Mouse (Mus musculus) lung, embryonic 16.5 days (tissue): ENCODE measurements around the gene Stox2. TPM values are rescaled to one million over a fixed set of nuclear protein-coding genes. Genes with fewer than 3 reads are reported as not detected.

Experiments
- ATAC-seq: fragments of 200-750 bp; cut with Nextera tagmentation; 2 replicates; pipeline ENCODE4 v1.8.0; 2017; ENCODE audit warnings: low read depth, mild to moderate bottlenecking, moderate library complexity
- H3K27ac ChIP-seq: fragments of 300-500 bp; sonication (generic); 2 replicates; pipeline ENCODE4 v1.5.1; 2014; ENCODE audit warnings: mild to moderate bottlenecking, control low read depth, low read length
- H3K27me3 ChIP-seq: fragments of 300-500 bp; sonication (generic); 2 replicates; pipeline ENCODE4 v1.6.1; 2014; ENCODE audit warnings: low read depth, low read length, mixed read lengths; ENCODE audit not compliant: control insufficient read depth, insufficient read depth
- H3K36me3 ChIP-seq: fragments of 300-500 bp; sonication (generic); 2 replicates; pipeline ENCODE4 v1.6.1; 2014; ENCODE audit warnings: low read length; ENCODE audit not compliant: control insufficient read depth, insufficient read depth
- H3K4me1 ChIP-seq: fragments of 300-500 bp; sonication (generic); replicated peaks from 2 replicates; pipeline ENCODE4 v1.6.1; 2014; ENCODE audit warnings: low read length, mixed read lengths; ENCODE audit not compliant: control insufficient read depth, insufficient read depth
- H3K4me2 ChIP-seq: fragments of 300-500 bp; sonication (generic); 2 replicates; pipeline ENCODE4 v1.6.1; 2014; ENCODE audit warnings: low read depth, low read length, control low read depth
- H3K4me3 ChIP-seq: fragments of 300-500 bp; sonication (generic); 2 replicates; pipeline ENCODE4 v1.5.1; 2014; ENCODE audit warnings: mild to moderate bottlenecking, low read length, control low read depth
- H3K9ac ChIP-seq: fragments of 300-500 bp; sonication (generic); 2 replicates; pipeline ENCODE4 v1.6.1; 2014; ENCODE audit warnings: low read length, control low read depth
- H3K9me3 ChIP-seq: fragments of 300-500 bp; sonication (generic); 2 replicates; pipeline ENCODE4 v1.6.1; 2016; ENCODE audit warnings: low read length; ENCODE audit not compliant: control insufficient read depth
- WGBS: fragments of 180-500 bp; shearing (Covaris S2); extraction: QIAGEN DNeasy Blood & Tissue Kit; methylation state at CpG from one replicate; pipeline ENCODE4 v1.1.7; 2014; 5-methylcytosine and 5-hydroxymethylcytosine counted together
- polyA plus RNA-seq: library from polyadenylated mRNA; unstranded; fragments of >200 nt; fragmentation: Nextera tagmentation; extraction: Ambion mirVana; gene quantifications from 2 replicates; pipeline ENCODE4 v1.2.1, GENCODE M21; 2015

Stox2 gene
- polyA plus RNA-seq, 1 experiment from 2014 or later, result 11.6 TPM

- H3K9me3 ChIP-seq, result no peaks in the 10 kb centered on the region
- no peak overlapping the region for H3K9ac ChIP-seq
- H3K36me3 ChIP-seq, result peaks cover 6% of the 10 kb centered on the region
- 57% methylated on average over 18 of the region's 18 CpGs for WGBS
- H3K27ac ChIP-seq, result no peak overlapping the region
- no peaks in the 10 kb centered on the region; the same call in 1 of the 2 replicates for H3K4me1 ChIP-seq
- ATAC-seq, result peak; percentile 88
- H3K4me2 ChIP-seq, result no peak overlapping the region
- H3K27me3 ChIP-seq, result no peaks in the 10 kb centered on the region
- H3K4me3 ChIP-seq, result no peak overlapping the region
Observed at GRCm38 (mm10) chr8:47181032-47181698, 265.0 kb downstream of the Stox2 start.

DNA sequence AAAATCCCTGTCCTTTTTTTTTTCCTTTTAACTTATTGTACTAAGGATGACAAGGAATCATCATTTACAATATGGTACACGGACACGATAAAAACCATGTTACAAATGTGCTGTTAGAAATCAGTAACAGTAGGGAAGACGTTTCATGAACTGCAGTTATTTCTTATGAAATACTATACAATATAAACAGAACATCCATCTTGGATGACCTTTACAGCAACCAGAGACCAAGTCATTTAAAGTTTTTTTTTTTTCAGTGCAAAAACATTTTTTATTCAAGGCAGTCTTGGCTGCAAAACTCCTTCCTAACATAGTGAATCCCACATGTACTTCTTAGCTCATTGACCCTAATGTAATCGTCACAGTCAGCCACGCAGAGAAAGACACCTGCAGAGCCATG lies 266.0 kb downstream of the Stox2 start:
- Histone ChIP-seq H3K27ac (no peak overlapping the region), H3K9ac (no peak overlapping the region), H3K9me3 (no peaks in the 10 kb centered on the region), H3K27me3 (no peaks in the 10 kb centered on the region), H3K4me3 (no peak overlapping the region), H3K4me1 (no peaks in the 10 kb centered on the region; the same call in 1 of the 2 replicates), H3K36me3 (no peaks in the 10 kb centered on the region), H3K4me2 (no peak overlapping the region)
- WGBS, result 48% methylated on average over 5 of the region's 5 CpGs
- ATAC-seq, result peak; percentile 67

DNA sequence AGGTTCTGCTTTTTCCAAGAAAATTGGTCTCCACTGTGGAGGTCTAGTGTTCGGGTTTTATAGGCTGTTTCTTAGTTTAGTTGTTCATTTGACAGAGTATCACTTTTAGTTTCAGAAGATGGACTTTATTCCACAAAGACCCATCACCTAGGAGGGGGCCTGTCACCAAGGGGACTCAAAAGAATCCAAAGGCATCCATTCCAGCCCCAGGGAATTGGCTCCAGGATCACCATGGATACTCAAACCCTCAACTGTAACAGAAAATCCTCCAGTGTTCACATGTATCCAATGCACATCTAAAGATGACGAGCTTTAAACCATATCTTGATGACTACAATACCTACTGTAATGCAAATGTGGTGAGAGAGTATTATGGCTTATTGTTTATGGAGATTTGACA lies 267.4 kb downstream of the Stox2 start:
- ATAC-seq, result no peak
- Histone ChIP-seq H3K4me1 (no peaks in the 10 kb centered on the region; the same call in 1 of the 2 replicates), H3K4me2 (no peak overlapping the region), H3K36me3 (no peaks in the 10 kb centered on the region), H3K9me3 (no peaks in the 10 kb centered on the region), H3K4me3 (no peak overlapping the region), H3K9ac (no peak overlapping the region), H3K27me3 (no peaks in the 10 kb centered on the region), H3K27ac (no peak overlapping the region)
- WGBS, result 85% methylated on average over 2 of the region's 2 CpGs

GRCm38 (mm10) chr8:47173823-47174222 lies 272.3 kb downstream of the Stox2 start:
- no peaks in the 10 kb centered on the region for H3K27me3 ChIP-seq
- H3K27ac ChIP-seq, result no peak overlapping the region
- no peak overlapping the region for H3K4me3 ChIP-seq
- no peaks in the 10 kb centered on the region; the same call in 1 of the 2 replicates for H3K9me3 ChIP-seq
- H3K9ac ChIP-seq, result no peak overlapping the region
- WGBS, result 52% methylated on average over 7 of the region's 7 CpGs
- no peak for ATAC-seq
- H3K4me1 ChIP-seq, result no peaks in the 10 kb centered on the region
- no peaks in the 10 kb centered on the region for H3K36me3 ChIP-seq
- H3K4me2 ChIP-seq, result no peak overlapping the region

DNA sequence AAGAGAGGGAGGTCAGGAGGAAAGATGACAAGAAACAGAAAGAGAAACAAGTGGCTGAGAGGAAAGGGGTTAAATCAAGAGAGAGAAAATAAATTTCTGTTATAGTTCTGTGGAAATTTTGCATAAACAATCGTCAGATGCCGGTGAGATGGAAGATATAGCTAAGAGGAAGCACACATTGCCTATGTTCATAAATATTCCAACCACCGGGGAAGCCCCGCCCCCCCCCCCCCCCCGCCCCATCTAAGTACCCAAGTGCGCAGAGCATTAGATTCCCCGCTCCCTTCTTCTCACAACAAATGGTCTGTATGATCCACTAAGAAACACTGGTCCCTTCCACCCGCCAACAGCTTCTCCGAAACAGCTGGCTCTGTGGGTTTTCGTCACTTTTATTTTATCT lies 273.3 kb downstream of the Stox2 start:
- Histone ChIP-seq H3K36me3 (no peaks in the 10 kb centered on the region), H3K9me3 (no peaks in the 10 kb centered on the region; the same call in 1 of the 2 replicates), H3K27ac (no peak overlapping the region), H3K27me3 (no peaks in the 10 kb centered on the region), H3K4me1 (no peaks in the 10 kb centered on the region), H3K9ac (no peak overlapping the region), H3K4me3 (no peak overlapping the region), H3K4me2 (no peak overlapping the region)
- no peak for ATAC-seq
- WGBS, result 59% methylated on average over 10 of the region's 10 CpGs

DNA sequence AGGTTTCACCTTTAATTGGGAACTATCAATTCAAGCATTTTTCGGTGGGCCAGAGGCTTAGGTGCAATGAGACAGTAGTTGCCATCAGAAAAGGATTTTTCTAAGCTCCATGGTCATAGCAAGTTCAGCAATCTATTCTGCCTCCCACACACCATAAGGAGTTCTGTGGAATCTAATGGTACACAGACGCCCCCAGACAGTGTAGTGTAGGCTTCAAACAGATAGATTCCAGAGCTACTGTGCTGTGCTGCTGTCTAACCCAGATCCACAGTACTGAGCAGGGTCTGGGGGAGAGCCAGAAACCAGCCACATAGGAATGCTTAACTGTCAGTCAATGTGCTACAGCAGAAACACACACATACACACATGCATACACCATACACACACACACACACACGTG lies 285.5 kb downstream of the Stox2 start:
- Histone ChIP-seq H3K4me3 (no peak overlapping the region), H3K9ac (no peak overlapping the region), H3K4me1 (no peaks in the 10 kb centered on the region), H3K27ac (no peak overlapping the region), H3K9me3 (no peaks in the 10 kb centered on the region), H3K4me2 (no peak overlapping the region), H3K27me3 (no peaks in the 10 kb centered on the region), H3K36me3 (no peaks in the 10 kb centered on the region)
- WGBS, result 89% methylated on average over 3 of the region's 3 CpGs
- ATAC-seq, result no peak

- Histone ChIP-seq H3K27me3 (no peaks in the 10 kb centered on the region), H3K9me3 (peaks cover 7% of the 10 kb centered on the region; the same call in 1 of the 2 replicates), H3K4me2 (no peak overlapping the region), H3K36me3 (no peaks in the 10 kb centered on the region), H3K27ac (no peak overlapping the region), H3K4me1 (no peaks in the 10 kb centered on the region), H3K4me3 (no peak overlapping the region), H3K9ac (no peak overlapping the region)
- 94% methylated on average over 2 of the region's 2 CpGs for WGBS
- ATAC-seq, result no peak
Observed at GRCm38 (mm10) chr8:47154521-47154920, 291.6 kb downstream of the Stox2 start.

DNA sequence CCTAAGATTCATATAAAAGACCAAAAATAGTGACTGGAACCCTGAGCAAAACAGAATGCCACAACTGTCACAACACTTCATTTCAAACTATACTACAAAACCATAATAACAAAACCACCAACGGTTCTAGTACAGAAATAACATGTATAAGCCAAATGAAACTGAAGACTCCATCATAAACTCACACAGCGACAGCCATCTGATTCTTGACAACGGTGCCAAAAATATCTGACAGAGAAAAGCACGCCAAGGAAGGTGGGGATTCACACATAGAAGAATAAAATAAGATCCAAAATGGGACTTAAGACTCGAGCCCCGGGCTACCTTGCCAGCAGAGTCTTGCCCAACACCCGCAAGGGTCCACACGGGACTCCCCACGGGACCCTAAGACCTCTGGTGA lies 300.9 kb downstream of the Stox2 start:
- no peaks in the 10 kb centered on the region for H3K36me3 ChIP-seq
- no peak overlapping the region for H3K4me2 ChIP-seq
- no peak for ATAC-seq
- H3K9ac ChIP-seq, result no peak overlapping the region
- H3K9me3 ChIP-seq, result no peaks in the 10 kb centered on the region
- no peak overlapping the region for H3K4me3 ChIP-seq
- WGBS, result 85% methylated on average over 8 of the region's 9 CpGs
- H3K27ac ChIP-seq, result no peak overlapping the region
- no peaks in the 10 kb centered on the region for H3K4me1 ChIP-seq
- no peaks in the 10 kb centered on the region for H3K27me3 ChIP-seq

DNA sequence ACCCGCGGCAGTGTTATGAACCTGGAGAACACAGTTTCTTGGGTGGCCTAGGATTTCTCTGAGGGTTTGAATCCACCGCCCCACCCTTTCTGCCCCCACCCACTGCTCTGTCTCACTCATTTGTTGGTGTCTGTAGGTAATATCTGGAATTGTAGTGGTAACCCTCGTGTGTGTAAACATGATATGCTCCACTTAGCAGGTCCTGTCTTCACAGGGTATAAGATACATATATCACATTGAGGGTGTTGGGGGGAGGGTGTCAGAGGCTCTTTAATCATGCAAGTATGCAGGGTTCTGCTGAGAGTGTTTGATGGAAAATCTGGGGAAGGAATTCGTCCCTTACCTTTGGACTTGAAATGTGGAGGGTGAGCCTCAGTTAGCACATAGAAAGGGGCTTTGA lies 310.1 kb downstream of the Stox2 start:
- peak overlapping the region; percentile 47; the same call in 1 of the 2 replicates for H3K9ac ChIP-seq
- no peaks in the 10 kb centered on the region for H3K27me3 ChIP-seq
- H3K4me2 ChIP-seq, result peak overlapping the region; percentile 66
- no peaks in the 10 kb centered on the region for H3K9me3 ChIP-seq
- H3K36me3 ChIP-seq, result no peaks in the 10 kb centered on the region
- no peak overlapping the region for H3K27ac ChIP-seq
- WGBS, result 14% methylated on average over 5 of the region's 5 CpGs
- peak overlapping the region; percentile 37 for H3K4me3 ChIP-seq
- H3K4me1 ChIP-seq, result peaks cover 6% of the 10 kb centered on the region; the same call in 1 of the 2 replicates
- no peak for ATAC-seq
